Mouse (Mus musculus) MEL (cell line): Measurements from ENCODE around the gene Fnd3c2. TPM values are rescaled to one million over a fixed set of nuclear protein-coding genes. Genes with fewer than 3 reads are reported as not detected.

ENCODE experiments used
- DNase-seq: peaks from one replicate; pipeline ENCODE4 v3.0.0; 2011; ENCODE audit warnings: low read depth, low spot score
- H3K27ac ChIP-seq: 2 replicates; pipeline ENCODE4 v1.5.1; 2012; ENCODE audit warnings: low read depth, mild to moderate bottlenecking, control low read depth, low read length, moderate library complexity; ENCODE audit not compliant: control insufficient read depth
- H3K27me3 ChIP-seq, 2 experiments: fragments of 150-350 bp in 1 of 2; sonication (generic) in 1 of 2; 2 replicates each; pipeline ENCODE4 v1.6.1; 2012; ENCODE audit warnings: low read length in 2 of 2, mild to moderate bottlenecking in 2 of 2, improper control_type of control experiment in 1 of 2, moderate library complexity in 1 of 2; ENCODE audit not compliant: insufficient read depth in 2 of 2, control insufficient read depth in 1 of 2
- H3K36me3 ChIP-seq, 2 experiments: 2 replicates each; pipeline ENCODE4 v1.6.1; 2012 to 2014; ENCODE audit warnings: low read length in 2 of 2, improper control_type of control experiment in 1 of 2, inconsistent platforms in 1 of 2, mild to moderate bottlenecking in 1 of 2; ENCODE audit not compliant: insufficient read depth in 2 of 2, control insufficient read depth in 1 of 2
- H3K4me1 ChIP-seq, 2 experiments: fragments of 150-350 bp in 1 of 2; sonication (generic) in 1 of 2; 2 replicates each; pipeline ENCODE4 v1.6.1; 2012; ENCODE audit warnings: low read length in 2 of 2, improper control_type of control experiment in 1 of 2, mild to moderate bottlenecking in 1 of 2; ENCODE audit not compliant: insufficient read depth in 2 of 2, control insufficient read depth in 1 of 2
- H3K4me3 ChIP-seq, 2 experiments: fragments of 150-350 bp in 1 of 2; sonication (generic) in 1 of 2; 2 replicates each; pipeline ENCODE4 v1.5.1; 2012; ENCODE audit warnings: low read depth in 2 of 2, low read length in 2 of 2, mild to moderate bottlenecking in 2 of 2, moderate library complexity in 2 of 2, control low read depth in 1 of 2, improper control_type of control experiment in 1 of 2; ENCODE audit not compliant: control insufficient read depth in 1 of 2, insufficient read depth in 1 of 2
- H3K79me2 ChIP-seq: 2 replicates; pipeline ENCODE4 v1.6.1; 2012; ENCODE audit warnings: mild to moderate bottlenecking, low read length, moderate library complexity; ENCODE audit not compliant: control insufficient read depth, poor library complexity, insufficient read depth
- H3K9ac ChIP-seq: 2 replicates; pipeline ENCODE4 v1.6.1; 2012; ENCODE audit warnings: low read depth, mild to moderate bottlenecking, control low read depth, low read length, moderate library complexity; ENCODE audit not compliant: control insufficient read depth, poor library complexity, severe bottlenecking
- H3K9me3 ChIP-seq: fragments of 150-350 bp; sonication (generic); replicated peaks from 2 replicates; pipeline ENCODE4 v1.6.1; 2012; ENCODE audit warnings: mild to moderate bottlenecking, low read length, improper control_type of control experiment, moderate library complexity; ENCODE audit not compliant: insufficient read depth
- BHLHE40 ChIP-seq: IDR thresholded peaks from 2 replicates; pipeline ENCODE4 v1.6.1; 2012; ENCODE audit warnings: low read depth, mild to moderate bottlenecking, inconsistent platforms, low read length, improper control_type of control experiment, borderline replicate concordance
- CHD2 ChIP-seq: IDR thresholded peaks from 2 replicates; pipeline ENCODE4 v1.6.1; 2011; ENCODE audit warnings: low read length, improper control_type of control experiment
- E2F4 ChIP-seq: IDR thresholded peaks from 2 replicates; pipeline ENCODE4 v1.6.1; 2011; ENCODE audit warnings: low read depth, low read length, improper control_type of control experiment, borderline replicate concordance
- ELF1 ChIP-seq: IDR thresholded peaks from 2 replicates; pipeline ENCODE4 v1.6.1; 2014; ENCODE audit warnings: low read depth, mild to moderate bottlenecking, inconsistent platforms, low read length, improper control_type of control experiment, moderate library complexity
- EP300 ChIP-seq, 2 experiments: IDR thresholded peaks; 2 replicates each; pipeline ENCODE4 v1.6.1; 2011; ENCODE audit warnings: improper control_type of control experiment in 2 of 2, low read length in 2 of 2, low read depth in 1 of 2, mild to moderate bottlenecking in 1 of 2
- ETS1 ChIP-seq: IDR thresholded peaks from 2 replicates; pipeline ENCODE4 v1.6.1; 2012; ENCODE audit warnings: low read depth, mild to moderate bottlenecking, inconsistent platforms, low read length, improper control_type of control experiment, moderate library complexity
- GABPA ChIP-seq: IDR thresholded peaks from 2 replicates; pipeline ENCODE4 v1.6.1; 2012; ENCODE audit warnings: low read depth, mild to moderate bottlenecking, inconsistent platforms, low read length, improper control_type of control experiment, moderate library complexity
- GATA1 ChIP-seq: IDR thresholded peaks from 2 replicates; pipeline ENCODE4 v1.6.1; 2011; ENCODE audit warnings: low read depth, low read length, improper control_type of control experiment
- JUND ChIP-seq: IDR thresholded peaks from 2 replicates; pipeline ENCODE4 v1.6.1; 2011; ENCODE audit warnings: low read depth, mild to moderate bottlenecking, improper control_type of control experiment, low read length
- MAFK ChIP-seq: IDR thresholded peaks from 2 replicates; pipeline ENCODE4 v1.6.1; 2011; ENCODE audit warnings: low read depth, mild to moderate bottlenecking, low read length, improper control_type of control experiment, borderline replicate concordance
- MAX ChIP-seq: IDR thresholded peaks from 2 replicates; pipeline ENCODE4 v1.6.1; 2011; ENCODE audit warnings: low read length, improper control_type of control experiment
- MAZ ChIP-seq: IDR thresholded peaks from 2 replicates; pipeline ENCODE4 v1.6.1; 2012; ENCODE audit warnings: low read depth, mild to moderate bottlenecking, inconsistent platforms, low read length, improper control_type of control experiment
- MEF2A ChIP-seq: IDR thresholded peaks from 2 replicates; pipeline ENCODE4 v1.6.1; 2014; ENCODE audit warnings: low read depth, mild to moderate bottlenecking, inconsistent platforms, low read length, improper control_type of control experiment; ENCODE audit not compliant: poor library complexity, insufficient replicate concordance, severe bottlenecking; ENCODE audit errors: extremely low read depth
- MXI1 ChIP-seq: IDR thresholded peaks from 2 replicates; pipeline ENCODE4 v1.6.1; 2011; ENCODE audit warnings: mild to moderate bottlenecking, low read depth, low read length, improper control_type of control experiment
- MYC ChIP-seq: IDR thresholded peaks from 2 replicates; pipeline ENCODE4 v1.6.1; 2011; ENCODE audit warnings: low read depth, mild to moderate bottlenecking, low read length, improper control_type of control experiment, moderate library complexity
- NRF1 ChIP-seq: IDR thresholded peaks from 2 replicates; pipeline ENCODE4 v1.6.1; 2014; ENCODE audit warnings: low read depth, mild to moderate bottlenecking, inconsistent platforms, low read length, improper control_type of control experiment, moderate library complexity; ENCODE audit not compliant: poor library complexity, insufficient read depth, severe bottlenecking
- POLR2A ChIP-seq, 2 experiments: IDR thresholded peaks; 2 replicates each; pipeline ENCODE4 v1.6.1; 2011 to 2012; ENCODE audit warnings: low read length in 2 of 2, mild to moderate bottlenecking in 2 of 2, control low read depth in 1 of 2, improper control_type of control experiment in 1 of 2, low read depth in 1 of 2, moderate library complexity in 1 of 2; ENCODE audit not compliant: control insufficient read depth in 1 of 2, insufficient read depth in 1 of 2, poor library complexity in 1 of 2
- RAD21 ChIP-seq: IDR thresholded peaks from 2 replicates; pipeline ENCODE4 v1.6.1; 2011; ENCODE audit warnings: mild to moderate bottlenecking, low read depth, low read length, improper control_type of control experiment
- RCOR1 ChIP-seq: IDR thresholded peaks from 2 replicates; pipeline ENCODE4 v1.6.1; 2012; ENCODE audit warnings: low read depth, mild to moderate bottlenecking, inconsistent platforms, low read length, improper control_type of control experiment
- SIN3A ChIP-seq: IDR thresholded peaks from 2 replicates; pipeline ENCODE4 v1.6.1; 2012; ENCODE audit warnings: low read length, improper control_type of control experiment, inconsistent platforms
- SMC3 ChIP-seq: IDR thresholded peaks from 2 replicates; pipeline ENCODE4 v1.6.1; 2011; ENCODE audit warnings: low read depth, low read length, improper control_type of control experiment
- TAL1 ChIP-seq: IDR thresholded peaks from 2 replicates; pipeline ENCODE4 v1.6.1; 2012; ENCODE audit warnings: mild to moderate bottlenecking, inconsistent platforms, low read length, moderate library complexity, mixed read lengths
- TBP ChIP-seq: IDR thresholded peaks from 2 replicates; pipeline ENCODE4 v1.8.0; 2011; ENCODE audit warnings: low read depth, low read length, improper control_type of control experiment
- UBTF ChIP-seq: IDR thresholded peaks from 2 replicates; pipeline ENCODE4 v1.6.1; 2012; ENCODE audit warnings: low read depth, mild to moderate bottlenecking, inconsistent platforms, low read length, improper control_type of control experiment, moderate library complexity, borderline replicate concordance; ENCODE audit not compliant: insufficient read depth
- USF1 ChIP-seq: IDR thresholded peaks from 2 replicates; pipeline ENCODE4 v1.6.1; 2014; ENCODE audit warnings: low read depth, mild to moderate bottlenecking, inconsistent platforms, low read length, improper control_type of control experiment, moderate library complexity
- USF2 ChIP-seq, 2 experiments: IDR thresholded peaks; 2 replicates each; pipeline ENCODE4 v1.6.1; 2011 to 2012; ENCODE audit warnings: improper control_type of control experiment in 2 of 2, low read length in 2 of 2, borderline replicate concordance in 1 of 2, inconsistent platforms in 1 of 2, low read depth in 1 of 2, mild to moderate bottlenecking in 1 of 2; ENCODE audit not compliant: insufficient read depth in 1 of 2
- ZC3H11A ChIP-seq: IDR thresholded peaks from 2 replicates; pipeline ENCODE4 v1.6.1; 2012; ENCODE audit warnings: low read depth, mild to moderate bottlenecking, inconsistent platforms, low read length, improper control_type of control experiment
- ZKSCAN1 ChIP-seq: IDR thresholded peaks from 2 replicates; pipeline ENCODE4 v1.6.1; 2012; ENCODE audit warnings: low read depth, mild to moderate bottlenecking, inconsistent platforms, low read length, improper control_type of control experiment, moderate library complexity
- ZMIZ1 ChIP-seq: IDR thresholded peaks from 2 replicates; pipeline ENCODE4 v1.6.1; 2012; ENCODE audit warnings: low read depth, mild to moderate bottlenecking, inconsistent platforms, low read length, improper control_type of control experiment, moderate library complexity
- ZNF384 ChIP-seq: IDR thresholded peaks from 2 replicates; pipeline ENCODE4 v1.6.1; 2012; ENCODE audit warnings: low read depth, mild to moderate bottlenecking, inconsistent platforms, low read length, improper control_type of control experiment
- polyA plus RNA-seq, 2 experiments: library from polyadenylated mRNA; stranded (reverse) in 1 of 2; unstranded in 1 of 2; fragments of >175 nt in 1 of 2; fragments of >200 nt in 1 of 2; gene quantifications; 2 replicates each; pipeline versions ENCODE4 v1.2.1 to v1.2.4; 2012; ENCODE audit warnings: low replicate concordance in 2 of 2, low read depth in 1 of 2; ENCODE audit not compliant: insufficient read length in 2 of 2, insufficient read depth in 1 of 2, missing spikeins in 1 of 2
- total RNA-seq: library from RNA; depleted of rRNA; stranded (reverse); fragments of 300-350 nt; gene quantifications from 2 replicates; pipeline ENCODE4 v1.2.3, GENCODE M21; 2012

The Fnd3c2 gene
- total and polyA plus RNA-seq, 3 experiments: not detected

GRCm38 (mm10) chrX:106190091-106190490, 65.1 kb downstream of the Fnd3c2 start:
- Histone ChIP-seq H3K79me2 (peaks cover 51% of the 10 kb centered on the region), H3K4me1 (peaks cover 0 to 13% of the 10 kb centered on the region in 2 experiments; a peak in 3 of 4 replicates), H3K9me3 (no peaks in the 10 kb centered on the region), H3K27ac (no peak overlapping the region), H3K36me3 (peaks cover 18 to 25% of the 10 kb centered on the region in 2 experiments), H3K4me3 (peak overlapping the region; percentile 91 to 99; a peak in 3 of 4 replicates), H3K27me3 (no peaks in the 10 kb centered on the region), H3K9ac (peak overlapping the region; percentile 75; the same call in 1 of the 2 replicates)
- TF ChIP-seq POLR2A (IDR thresholded peaks at IDR 0.05; ENCODE audit: control insufficient read depth in 1 of 2, insufficient read depth in 1 of 2, low read depth in 1 of 2, low read length in 2 of 2, poor library complexity in 1 of 2) (no peak), SIN3A (no peak), ELF1 (no peak), TAL1 (no peak), ZKSCAN1 (no peak), ZC3H11A (no peak)
- DNase-seq: no peak

- H3K79me2 ChIP-seq: peaks cover 51% of the 10 kb centered on the region
- H3K9ac ChIP-seq: peak overlapping the region; percentile 75
- H3K27ac ChIP-seq: peak overlapping the region; percentile 59
- peaks cover 0 to 13% of the 10 kb centered on the region in 2 experiments; a peak in 3 of 4 replicates for H3K4me1 ChIP-seq
- no peaks in the 10 kb centered on the region for H3K27me3 ChIP-seq
- peak overlapping the region; percentile 91 to 99 for H3K4me3 ChIP-seq
- H3K9me3 ChIP-seq: no peaks in the 10 kb centered on the region
- DNase-seq: peak; percentile 60
- peaks cover 18 to 25% of the 10 kb centered on the region in 2 experiments for H3K36me3 ChIP-seq
- TF ChIP-seq RAD21 (no peak), ETS1 (peak; percentile 50; the same call in 1 of the 2 replicates), USF2 (IDR thresholded peaks at IDR 0.05; ENCODE audit: borderline replicate concordance in 1 of 2, insufficient read depth in 1 of 2, low read depth in 1 of 2, low read length in 2 of 2) (no peak), GATA1 (no peak), USF1 (no peak), ELF1 (no peak), MAZ (no peak), MXI1 (peak; percentile 21; the same call in 1 of the 2 replicates), NRF1 (no peak), ZKSCAN1 (no peak), MAFK (no peak), RCOR1 (no peak), POLR2A (IDR thresholded peaks at IDR 0.05; ENCODE audit: control insufficient read depth in 1 of 2, insufficient read depth in 1 of 2, low read depth in 1 of 2, low read length in 2 of 2, poor library complexity in 1 of 2) (peak in 1 of 2 experiments; percentile 35; a peak in 1 of 4 replicates), TBP (peak; percentile 57), GABPA (no peak), UBTF (no peak), SMC3 (no peak), MYC (0 out of 2 replicates have a peak, but pooled peaks have one; percentile 22), CHD2 (no peak), MEF2A (no peak), MAX (no peak), E2F4 (no peak), EP300 (IDR thresholded peaks at IDR 0.05; ENCODE audit: low read depth in 1 of 2, low read length in 2 of 2) (peak; percentile 18 to 47; a peak in 3 of 4 replicates), ZMIZ1 (no peak), JUND (no peak), ZNF384 (no peak), TAL1 (no peak), SIN3A (peak; percentile 67; the same call in 1 of the 2 replicates), BHLHE40 (no peak)
Observed at GRCm38 (mm10) chrX:106189356-106189755, 65.8 kb downstream of the Fnd3c2 start.
